ENCODE assay signal across 17 mouse cellular contexts in genomic region chr9:119913087-119913838, GRCm38 (mm10). TPM values are rescaled to one million over a fixed set of nuclear protein-coding genes. Genes with fewer than 3 reads are reported as not detected.
DNase-seq lines count a peak whose midpoint lies in the region; TF ChIP-seq lines count a peak whose summit lies in the region.
"Had no signal": no experiment of that assay in that cellular context is flagged by ENCODE, and none has a peak within 500 bp of the region (broad histone marks: within the 10 kb centered on the region; RNA-seq: fewer than 3 reads in every experiment).

No protein-coding gene starts in this region.

- H3K79me2 ChIP-seq in CH12.LX (replicated peaks; ENCODE audit: control insufficient read depth, extremely low read depth, insufficient read depth, poor library complexity, severe bottlenecking) = no peaks in the 10 kb centered on the region

- no peaks in the 10 kb centered on the region for H3K27me3 ChIP-seq in CH12.LX (replicated peaks)
- H3K27me3 ChIP-seq: embryonic facial prominence, embryonic 13.5 days; forebrain, embryonic 15.5 days had no signal

- dilution Hi-C loops in CH12.LX (cut with MboI; ENCODE audit: extremely low pct_ligation_motif_present, extremely low pct_unique_long_range_greater_than_20kb, low sequenced_read_pairs) = no loop called here

- TF ChIP-seq EP300 in CH12.LX (IDR thresholded peaks at IDR 0.05; ENCODE audit: low read length) = no peak

- H3K4me3 ChIP-seq in layer of hippocampus, adult 2 months = no peak overlapping the region
- no peak overlapping the region for H3K4me3 ChIP-seq in CH12.LX (replicated peaks in 1 of 3; ENCODE audit: low read depth in 2 of 3, low read length in 2 of 3, poor library complexity in 1 of 3)
- H3K4me3 ChIP-seq: embryonic facial prominence, embryonic 13.5 days; forebrain, embryonic 15.5 days had no signal

- peak; percentile 68 for TF ChIP-seq CTCF in layer of hippocampus, adult 2 months (conservative IDR thresholded peaks at IDR 0.05)
- TF ChIP-seq CTCF in CH12.LX (conservative IDR thresholded peaks at IDR 0.05 in 1 of 2, IDR thresholded peaks at IDR 0.05 in 1 of 2; ENCODE audit: low read depth in 2 of 2, low read length in 2 of 2) = peak in 1 of 2 experiments; percentile 61; a peak in 2 of 4 replicates

- TF ChIP-seq RAD21 in CH12.LX (IDR thresholded peaks at IDR 0.05; ENCODE audit: low read depth, low read length) = peak; percentile 43

- H3K27ac ChIP-seq in layer of hippocampus, adult 2 months = no peak overlapping the region
- H3K27ac ChIP-seq in CH12.LX (ENCODE audit: insufficient read depth, low read depth) = no peak overlapping the region
- H3K27ac ChIP-seq: embryonic facial prominence, embryonic 13.5 days; forebrain, embryonic 15.5 days had no signal

- H3K9ac ChIP-seq in CH12.LX (ENCODE audit: insufficient read depth, low read depth) = no peak overlapping the region
- H3K9ac ChIP-seq: embryonic facial prominence, embryonic 13.5 days; forebrain, embryonic 15.5 days had no signal

- peak; percentile 23 for DNase-seq in embryo, embryonic 11 days
- no peak for DNase-seq in embryo, embryonic 9.5 days (ENCODE audit: extremely low spot score)
- DNase-seq in layer of hippocampus, adult 2 months (ENCODE audit: low spot score in 2 of 2) = no peak
- no peak for DNase-seq in layer of hippocampus, postnatal 36 days
- no peak for DNase-seq in CH12.LX (ENCODE audit: extremely low read depth)
- peak; percentile 13 for DNase-seq in mesoderm, embryonic 11.5 days (ENCODE audit: low read depth, low spot score)
- DNase-seq in adrenal gland, postnatal 14 days = no peak
- no peak for DNase-seq in spleen, postnatal 10 days (ENCODE audit: low spot score in 2 of 2)
- DNase-seq: cerebellum, adult 11-12 months; kidney, adult 9 months; lung, postnatal 10 days; thymus, adult 18-20 months had no signal

- H3K4me1 ChIP-seq in CH12.LX (ENCODE audit: control insufficient read depth in 1 of 2, insufficient read depth in 2 of 2) = no peaks in the 10 kb centered on the region
- H3K4me1 ChIP-seq: embryonic facial prominence, embryonic 13.5 days; forebrain, embryonic 15.5 days had no signal

- peaks cover 81 to 96% of the 10 kb centered on the region in 2 experiments for H3K36me3 ChIP-seq in CH12.LX (replicated peaks in 1 of 2; ENCODE audit: control insufficient read depth in 1 of 2, insufficient read depth in 1 of 2, low read length in 1 of 2)

- in situ Hi-C loops in CH12.LX (cut with MboI; ENCODE audit: low pct_ligation_motif_present, low pct_unique_long_range_greater_than_20kb, low sequenced_read_pairs) = no loop called here

- no peak for TF ChIP-seq POLR2A in CH12.LX (IDR thresholded peaks at IDR 0.05; ENCODE audit: low read depth, low read length)

- no peak overlapping the region for H3K4me2 ChIP-seq in CH12.LX (ENCODE audit: insufficient read depth, low read depth, poor library complexity, severe bottlenecking)
- H3K4me2 ChIP-seq: embryonic facial prominence, embryonic 13.5 days; forebrain, embryonic 15.5 days had no signal

- no peaks in the 10 kb centered on the region for H3K9me3 ChIP-seq in CH12.LX (replicated peaks; ENCODE audit: low read length)
- H3K9me3 ChIP-seq: embryonic facial prominence, embryonic 13.5 days; forebrain, embryonic 15.5 days had no signal

TF ChIP-seq in CH12.LX, 34 proteins besides CTCF, POLR2A, EP300 and RAD21:
- TF ChIP-seq CHD2 (IDR thresholded peaks at IDR 0.05; ENCODE audit: low read length) (no peak), SMC3 (IDR thresholded peaks at IDR 0.05; ENCODE audit: low read depth, low read length) (peak; percentile 24; the same call in 1 of the 2 replicates)

RNA-seq across cellular contexts. Expression of gene Wdr48, which starts 18.6 kb away (rescaled TPM):
- total RNA-seq in layer of hippocampus, adult 2 months (2021) = 10 to 100 TPM; 76.5 to 84.9 TPM
- 10 to 100 TPM; 69.2 to 79.7 TPM for total RNA-seq in layer of hippocampus, postnatal 36 days (2021)
- total RNA-seq in CH12.LX (2012; rRNA removed) (26.7 and 26.9 TPM in 2 replicates), CH12.LX (2014; rRNA removed) (31.0 and 32.3 TPM in 2 replicates)
- polyA plus RNA-seq in CH12.LX (2012; ENCODE audit: insufficient read length, low read depth) = 31.6 and 32.0 TPM in 2 replicates
- total RNA-seq in adrenal gland, postnatal 14 days (2021) = 40.1 and 49.9 TPM in 2 replicates

RNA-seq across cellular contexts. Expression of gene Gorasp1, which starts 24.1 kb away (rescaled TPM):
- 10 to 100 TPM; 33.1 to 40.8 TPM for total RNA-seq in layer of hippocampus, adult 2 months (2021)
- 10 to 100 TPM; 33.4 to 35.2 TPM for total RNA-seq in layer of hippocampus, postnatal 36 days (2021)
- 10.9 and 12.6 TPM in 2 replicates for total RNA-seq in CH12.LX (2012; rRNA removed)
- 8.7 TPM in 2 replicates for total RNA-seq in CH12.LX (2014; rRNA removed)
- polyA plus RNA-seq in CH12.LX (2012; ENCODE audit: insufficient read length, low read depth) = 8.6 and 9.2 TPM in 2 replicates
- total RNA-seq in adrenal gland, postnatal 14 days (2021) = 17.0 and 22.3 TPM in 2 replicates

RNA-seq across cellular contexts. Expression of gene Ttc21a, which starts 24.1 kb away (rescaled TPM):
- under 1 TPM; 0.49 to 0.92 TPM for total RNA-seq in layer of hippocampus, adult 2 months (2021)
- total RNA-seq in layer of hippocampus, postnatal 36 days (2021) = under 1 TPM; 0.80 to 0.86 TPM
- total RNA-seq in CH12.LX (2012; rRNA removed) (0.13 and 0.21 TPM in 2 replicates), CH12.LX (2014; rRNA removed) (0.19 TPM in 1 of 2 replicates, not detected in the other)
- polyA plus RNA-seq in CH12.LX (2012; ENCODE audit: insufficient read length, low read depth) = 0.47 and 0.48 TPM in 2 replicates
- 0.11 TPM in 2 replicates for total RNA-seq in adrenal gland, postnatal 14 days (2021)
- total RNA-seq: heart, postnatal 25 days; monocyte, adult 5-6 weeks had no signal
- polyA plus RNA-seq: small intestine, adult 2 months had no signal

Comparison
In these comparisons a context has a peak if more than half of its experiments do, and no peak if none do; other contexts are left out.
1. DNase-seq: peak in embryo, embryonic 11 days (single experiment) and mesoderm, embryonic 11.5 days (single experiment); none in embryo, embryonic 9.5 days (single experiment), layer of hippocampus, adult 2 months (0 of 2), layer of hippocampus, postnatal 36 days (0 of 2), CH12.LX (single experiment), adrenal gland, postnatal 14 days (single experiment) and spleen, postnatal 10 days (0 of 2).